Mouse (Mus musculus): ENCODE measurements at regions not wholly inside any gene's neighbourhood (a gene's known extent, or its start where the extent isn't known, plus 50 kb on each side); places are given as distances from the start of the nearest gene placed in this dataset.

DNA sequence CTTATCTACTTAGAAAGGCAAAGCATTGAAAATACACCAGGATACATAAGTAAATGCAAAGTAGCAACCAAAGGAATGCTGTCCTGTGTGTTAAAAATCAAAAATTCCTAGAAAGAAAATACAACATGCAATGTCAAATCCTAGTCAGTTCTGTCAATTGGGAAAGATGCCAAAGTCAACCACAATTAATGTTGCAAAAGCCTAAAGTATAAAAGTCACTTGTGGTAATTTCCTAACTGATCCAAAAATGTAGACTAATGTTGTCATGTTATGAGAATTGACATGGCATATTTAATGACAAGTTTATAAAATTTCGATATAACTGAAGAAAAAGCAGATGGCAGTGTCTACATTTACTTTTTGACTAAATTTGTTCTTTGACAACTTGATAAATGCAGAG is 822.8 kb downstream of the Adgrl2 start:
- Histone ChIP-seq H3K36me3 (ENCODE audit: control insufficient read depth, insufficient read depth) (no peaks in the 10 kb centered on the region), H3K4me3 (ENCODE audit: insufficient read depth, poor library complexity, severe bottlenecking) (no peak overlapping the region), H3K27me3 (ENCODE audit: control insufficient read depth, insufficient read depth, insufficient read length) (no peaks in the 10 kb centered on the region), H3K79me2 (ENCODE audit: control insufficient read depth, insufficient read depth) (no peaks in the 10 kb centered on the region), H3ac (ENCODE audit: control insufficient read depth, insufficient read length, low read depth) (no peak overlapping the region), H3K79me3 (ENCODE audit: low read depth) (no peaks in the 10 kb centered on the region)
- no peak for TF ChIP-seq MYOD1 (IDR thresholded peaks at IDR 0.05; ENCODE audit: control insufficient read depth, insufficient read length, low read depth)
- TF ChIP-seq USF1 (IDR thresholded peaks at IDR 0.05; ENCODE audit: low read depth): no peak
- no peak for TF ChIP-seq CTCF (IDR thresholded peaks at IDR 0.05; ENCODE audit: control insufficient read depth, insufficient read depth, insufficient read length)

DNA sequence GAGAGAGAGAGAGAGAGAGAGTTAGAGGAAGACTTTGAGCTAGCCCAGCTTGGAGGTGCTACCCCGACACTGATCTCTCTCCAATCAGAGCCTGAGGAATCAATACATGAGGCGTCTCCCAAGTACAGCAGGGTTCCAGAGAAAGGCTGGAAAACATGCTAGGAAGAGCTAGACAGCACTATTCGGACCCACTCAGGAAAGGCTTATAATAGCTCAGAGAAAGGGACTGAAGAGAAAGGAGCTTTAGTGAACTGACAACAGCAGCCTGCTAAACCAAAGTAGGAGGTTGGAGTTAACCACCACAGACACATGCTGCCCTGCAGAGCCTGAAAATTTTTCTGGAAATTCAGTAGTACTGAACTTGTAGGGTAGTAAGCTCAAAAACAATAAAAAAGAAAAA is 831.3 kb downstream of the Adgrl2 start:
- H3K27me3 ChIP-seq (ENCODE audit: control insufficient read depth, insufficient read depth, insufficient read length): no peaks in the 10 kb centered on the region
- H3ac ChIP-seq (ENCODE audit: control insufficient read depth, insufficient read length, low read depth): no peak overlapping the region
- H3K79me2 ChIP-seq (ENCODE audit: control insufficient read depth, insufficient read depth): no peaks in the 10 kb centered on the region
- no peak overlapping the region for H3K4me3 ChIP-seq (ENCODE audit: insufficient read depth, poor library complexity, severe bottlenecking)
- no peaks in the 10 kb centered on the region for H3K79me3 ChIP-seq (ENCODE audit: low read depth)
- H3K36me3 ChIP-seq (ENCODE audit: control insufficient read depth, insufficient read depth): no peaks in the 10 kb centered on the region
- no peak for TF ChIP-seq CEBPB (IDR thresholded peaks at IDR 0.05; ENCODE audit: low read depth)
- no peak for TF ChIP-seq USF1 (IDR thresholded peaks at IDR 0.05; ENCODE audit: low read depth)
- TF ChIP-seq MYOD1 (IDR thresholded peaks at IDR 0.05; ENCODE audit: control insufficient read depth, insufficient read length, low read depth): no peak
- TF ChIP-seq FOSL1 (IDR thresholded peaks at IDR 0.05; ENCODE audit: insufficient read depth, low read length, poor library complexity, severe bottlenecking): no peak
- TF ChIP-seq CTCF (IDR thresholded peaks at IDR 0.05; ENCODE audit: control insufficient read depth, insufficient read depth, insufficient read length): no peak
- no peak for TF ChIP-seq MAX (IDR thresholded peaks at IDR 0.05)
- TF ChIP-seq MYOG (IDR thresholded peaks at IDR 0.05; ENCODE audit: control insufficient read depth, extremely low read depth, insufficient read length): no peak

DNA sequence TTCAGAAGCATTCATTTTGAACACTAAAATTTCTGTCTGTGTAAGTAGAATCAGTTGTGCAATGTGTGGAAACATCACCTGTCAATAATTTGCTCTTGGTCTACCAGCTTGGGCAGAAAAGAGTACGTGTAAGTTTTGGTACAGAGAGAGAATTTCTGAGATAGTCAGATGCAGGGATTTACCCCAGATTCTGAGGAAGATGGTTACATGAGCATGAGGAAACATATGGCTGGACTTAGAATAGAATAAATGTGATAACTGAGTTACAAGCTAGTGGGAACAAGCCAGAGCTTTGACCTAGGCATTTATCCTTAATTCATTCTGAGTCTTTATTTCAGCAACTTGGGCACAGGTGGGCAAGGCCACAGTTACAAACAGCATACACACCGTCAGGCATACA is 831.8 kb downstream of the Adgrl2 start:
- Histone ChIP-seq H3K79me2 (ENCODE audit: control insufficient read depth, insufficient read depth) (no peaks in the 10 kb centered on the region), H3K4me3 (ENCODE audit: insufficient read depth, poor library complexity, severe bottlenecking) (no peak overlapping the region), H3ac (ENCODE audit: control insufficient read depth, insufficient read length, low read depth) (no peak overlapping the region), H3K36me3 (ENCODE audit: control insufficient read depth, insufficient read depth) (no peaks in the 10 kb centered on the region), H3K79me3 (ENCODE audit: low read depth) (no peaks in the 10 kb centered on the region), H3K27me3 (ENCODE audit: control insufficient read depth, insufficient read depth, insufficient read length) (no peaks in the 10 kb centered on the region)
- TF ChIP-seq CEBPB (IDR thresholded peaks at IDR 0.05; ENCODE audit: low read depth): no peak
- TF ChIP-seq MAX (IDR thresholded peaks at IDR 0.05): no peak
- TF ChIP-seq MYOD1 (IDR thresholded peaks at IDR 0.05; ENCODE audit: control insufficient read depth, insufficient read length, low read depth): no peak
- no peak for TF ChIP-seq USF1 (IDR thresholded peaks at IDR 0.05; ENCODE audit: low read depth)
- TF ChIP-seq CTCF (IDR thresholded peaks at IDR 0.05; ENCODE audit: control insufficient read depth, insufficient read depth, insufficient read length): no peak
- TF ChIP-seq MYOG (IDR thresholded peaks at IDR 0.05; ENCODE audit: control insufficient read depth, extremely low read depth, insufficient read length): no peak
- no peak for TF ChIP-seq FOSL1 (IDR thresholded peaks at IDR 0.05; ENCODE audit: insufficient read depth, low read length, poor library complexity, severe bottlenecking)

DNA sequence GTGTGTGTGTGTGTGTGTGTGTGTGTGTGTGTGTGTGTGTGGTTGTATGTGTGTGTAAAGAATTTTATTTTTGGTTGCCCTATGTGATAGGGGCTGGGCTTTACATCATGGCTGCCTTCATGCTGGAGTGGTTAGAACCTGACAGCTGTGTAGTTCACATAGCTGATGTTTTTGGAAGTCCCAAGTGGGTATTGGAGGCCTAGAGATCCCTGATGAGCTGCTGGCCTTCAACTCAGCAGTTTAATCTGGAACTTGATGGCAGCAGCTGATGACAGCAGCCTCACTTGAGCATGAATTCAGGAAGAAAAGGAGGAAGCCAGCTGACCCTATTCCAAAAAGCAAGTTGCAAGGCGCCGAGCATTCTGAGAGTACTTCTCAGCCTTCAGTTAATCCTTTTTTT is 846.6 kb downstream of the Adgrl2 start:
- no peak for TF ChIP-seq MAX (IDR thresholded peaks at IDR 0.05)
- no peak for TF ChIP-seq CEBPB (IDR thresholded peaks at IDR 0.05; ENCODE audit: low read depth)
- TF ChIP-seq MYOD1 (IDR thresholded peaks at IDR 0.05; ENCODE audit: control insufficient read depth, insufficient read length, low read depth): no peak
- no peak for TF ChIP-seq CTCF (IDR thresholded peaks at IDR 0.05; ENCODE audit: control insufficient read depth, insufficient read depth, insufficient read length)
- no peak for TF ChIP-seq FOSL1 (IDR thresholded peaks at IDR 0.05; ENCODE audit: insufficient read depth, low read length, poor library complexity, severe bottlenecking)
- TF ChIP-seq USF1 (IDR thresholded peaks at IDR 0.05; ENCODE audit: low read depth): no peak
- no peak for TF ChIP-seq MYOG (IDR thresholded peaks at IDR 0.05; ENCODE audit: control insufficient read depth, extremely low read depth, insufficient read length)
- no peaks in the 10 kb centered on the region for H3K79me2 ChIP-seq (ENCODE audit: control insufficient read depth, insufficient read depth)

DNA sequence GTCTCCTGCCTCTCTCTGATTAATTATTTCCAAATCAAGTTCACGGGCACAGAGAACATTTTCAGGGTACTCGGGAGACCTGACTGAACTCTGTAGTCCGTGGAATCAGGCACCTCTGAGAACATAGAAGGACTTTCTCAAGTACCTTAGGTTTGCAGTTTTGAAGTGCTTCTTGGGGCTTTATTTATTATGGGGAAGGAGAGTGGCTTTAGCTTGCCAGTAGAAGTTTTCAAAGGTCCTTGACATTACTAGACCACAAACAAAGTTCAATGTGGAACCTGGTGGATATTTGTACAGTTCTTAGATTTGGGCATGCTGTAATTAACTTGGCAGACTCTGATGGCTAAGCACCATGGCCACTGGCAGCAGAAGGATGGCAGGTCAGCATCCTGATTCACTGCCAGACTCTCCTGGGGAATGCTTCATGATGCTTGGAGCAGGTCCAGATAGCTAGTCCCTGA is 853.5 kb downstream of the Adgrl2 start:
- no peak for TF ChIP-seq CTCF (IDR thresholded peaks at IDR 0.05; ENCODE audit: control insufficient read depth, insufficient read depth, insufficient read length)
- no peak for TF ChIP-seq CEBPB (IDR thresholded peaks at IDR 0.05; ENCODE audit: low read depth)
- no peak for TF ChIP-seq MAX (IDR thresholded peaks at IDR 0.05)
- no peak for TF ChIP-seq MYOD1 (IDR thresholded peaks at IDR 0.05; ENCODE audit: control insufficient read depth, insufficient read length, low read depth)
- TF ChIP-seq MYOG (IDR thresholded peaks at IDR 0.05; ENCODE audit: control insufficient read depth, extremely low read depth, insufficient read length): no peak
- TF ChIP-seq FOSL1 (IDR thresholded peaks at IDR 0.05; ENCODE audit: insufficient read depth, low read length, poor library complexity, severe bottlenecking): no peak
- TF ChIP-seq USF1 (IDR thresholded peaks at IDR 0.05; ENCODE audit: low read depth): no peak
- Histone ChIP-seq H3K27me3 (ENCODE audit: control insufficient read depth, insufficient read depth, insufficient read length) (no peaks in the 10 kb centered on the region), H3ac (ENCODE audit: control insufficient read depth, insufficient read length, low read depth) (no peak overlapping the region), H3K79me3 (ENCODE audit: low read depth) (no peaks in the 10 kb centered on the region), H3K79me2 (ENCODE audit: control insufficient read depth, insufficient read depth) (no peaks in the 10 kb centered on the region), H3K4me3 (ENCODE audit: insufficient read depth, poor library complexity, severe bottlenecking) (no peak overlapping the region), H3K36me3 (ENCODE audit: control insufficient read depth, insufficient read depth) (no peaks in the 10 kb centered on the region)

More for the DNA sequence above, 846.6 kb downstream of the Adgrl2 start:
- no peaks in the 10 kb centered on the region for H3K27me3 ChIP-seq (ENCODE audit: control insufficient read depth, insufficient read depth, insufficient read length)
- H3K36me3 ChIP-seq (ENCODE audit: control insufficient read depth, insufficient read depth): no peaks in the 10 kb centered on the region
- H3K79me3 ChIP-seq (ENCODE audit: low read depth): no peaks in the 10 kb centered on the region
- H3K4me3 ChIP-seq (ENCODE audit: insufficient read depth, poor library complexity, severe bottlenecking): no peak overlapping the region
- no peak overlapping the region for H3ac ChIP-seq (ENCODE audit: control insufficient read depth, insufficient read length, low read depth)

DNA sequence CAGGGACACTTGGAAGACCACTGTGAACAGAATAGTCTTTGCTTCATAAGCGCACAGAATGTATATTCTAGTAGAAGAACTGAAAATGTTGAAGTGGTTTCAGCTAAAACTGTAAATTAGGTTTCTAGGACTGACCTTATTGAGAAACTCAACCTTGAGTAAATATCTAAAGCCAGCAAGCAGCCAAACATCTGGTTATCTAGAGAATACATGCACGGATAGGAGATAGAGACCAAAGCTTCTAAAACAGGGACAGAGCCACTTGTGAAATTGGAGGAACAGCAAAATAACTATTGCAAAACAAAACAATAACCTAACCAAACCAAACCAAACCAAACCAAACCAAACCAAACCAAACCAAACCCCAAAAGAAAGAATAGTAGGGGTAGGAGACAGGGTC is 855.7 kb downstream of the Adgrl2 start:
- Histone ChIP-seq H3K4me3 (ENCODE audit: insufficient read depth, poor library complexity, severe bottlenecking) (no peak overlapping the region), H3ac (ENCODE audit: control insufficient read depth, insufficient read length, low read depth) (no peak overlapping the region), H3K27me3 (ENCODE audit: control insufficient read depth, insufficient read depth, insufficient read length) (no peaks in the 10 kb centered on the region), H3K79me3 (ENCODE audit: low read depth) (no peaks in the 10 kb centered on the region), H3K36me3 (ENCODE audit: control insufficient read depth, insufficient read depth) (no peaks in the 10 kb centered on the region), H3K79me2 (ENCODE audit: control insufficient read depth, insufficient read depth) (no peaks in the 10 kb centered on the region)
- TF ChIP-seq USF1 (IDR thresholded peaks at IDR 0.05; ENCODE audit: low read depth) (no peak), MYOD1 (IDR thresholded peaks at IDR 0.05; ENCODE audit: control insufficient read depth, insufficient read length, low read depth) (no peak), FOSL1 (IDR thresholded peaks at IDR 0.05; ENCODE audit: insufficient read depth, low read length, poor library complexity, severe bottlenecking) (no peak), MYOG (IDR thresholded peaks at IDR 0.05; ENCODE audit: control insufficient read depth, extremely low read depth, insufficient read length) (no peak), MAX (IDR thresholded peaks at IDR 0.05) (no peak), CTCF (IDR thresholded peaks at IDR 0.05; ENCODE audit: control insufficient read depth, insufficient read depth, insufficient read length) (no peak), CEBPB (IDR thresholded peaks at IDR 0.05; ENCODE audit: low read depth) (no peak)
